Mouse (Mus musculus) megakaryocyte-erythroid progenitor cell, adult 5-6 weeks (primary cell): ENCODE data around the gene Amacr. TPM values are rescaled to one million over a fixed set of nuclear protein-coding genes. Genes with fewer than 3 reads are reported as not detected.
A peak's percentile ranks its signal among the peaks of the same experiment; 100 is the strongest.

Experiments
- ATAC-seq: replicated peaks from 2 replicates; pipeline ENCODE4 v1.8.0; 2016; ENCODE audit warnings: mild to moderate bottlenecking, inconsistent platforms; ENCODE audit not compliant: severe bottlenecking, poor library complexity, low FRiP score, low TSS enrichment
- total RNA-seq, 2 experiments: library from RNA; stranded (forward) in 1 of 2; stranded (reverse) in 1 of 2; fragments of 200-1000, 215-1000 nt in 1 of 2; fragments of >200 nt in 1 of 2; fragmentation: Nextera tagmentation in 1 of 2; gene quantifications; 2 replicates each; pipeline ENCODE4 v1.2.3; 2014 to 2017

The Amacr gene
- 2.6 and 8.6 TPM in 2 replicates for total RNA-seq (2014; fragmentation: Nextera tagmentation)
- 9.3 and 18.4 TPM in 2 replicates for total RNA-seq (2017)

DNA sequence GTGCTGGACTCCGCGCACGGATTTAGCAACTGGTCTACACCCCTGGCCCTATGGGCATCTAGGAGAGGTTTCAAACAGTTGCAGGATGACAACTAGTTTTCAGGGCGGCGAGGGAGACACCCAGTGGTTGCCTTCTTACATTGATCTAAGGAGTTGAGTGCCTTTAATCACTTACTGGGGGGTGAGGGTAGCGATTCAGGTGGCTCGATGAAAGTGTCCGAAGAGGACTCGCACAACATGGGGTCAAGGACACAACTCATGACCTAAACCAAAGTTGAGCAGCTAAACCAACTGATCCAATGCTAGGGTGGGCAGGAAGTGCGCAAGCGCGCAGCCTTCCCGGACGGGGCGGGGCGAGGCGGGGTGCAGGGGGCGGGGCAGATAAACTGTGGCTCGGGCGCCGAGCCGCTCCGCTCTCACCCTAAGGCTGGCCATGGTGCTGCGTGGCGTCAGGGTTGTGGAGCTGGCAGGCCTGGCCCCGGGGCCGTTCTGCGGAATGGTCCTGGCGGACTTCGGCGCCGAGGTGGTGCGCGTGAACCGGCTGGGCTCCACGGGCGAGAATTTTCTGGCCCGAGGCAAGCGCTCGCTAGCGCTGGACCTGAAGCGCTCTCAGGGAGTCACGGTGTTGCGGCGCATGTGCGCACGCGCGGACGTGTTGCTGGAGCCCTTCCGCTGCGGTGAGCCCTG, at the start of gene Amacr:
Amacr (plus strand) TSS at position 380 of the 687 bp plus-strand sequence.
- ATAC-seq: peak; percentile 95

DNA sequence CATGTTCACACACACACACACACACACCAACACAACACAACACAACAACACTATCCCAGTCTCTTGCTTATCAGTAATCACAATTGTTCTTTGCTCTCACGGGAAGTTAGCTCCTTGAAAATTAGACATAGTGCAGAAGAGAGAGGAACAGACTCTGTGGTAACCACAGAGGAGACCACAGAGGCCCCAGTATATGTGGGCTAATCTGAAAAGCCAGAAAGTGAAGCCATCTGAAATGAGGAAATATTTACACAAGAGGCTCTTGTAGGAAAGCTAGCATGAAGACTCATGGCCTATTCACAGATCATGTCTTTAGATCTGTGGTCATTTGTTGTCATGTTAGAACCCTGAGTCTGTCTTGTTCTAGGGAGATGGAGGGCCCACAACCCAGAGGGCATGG, 47.6 kb upstream of the Amacr start:
- no peak for ATAC-seq

DNA sequence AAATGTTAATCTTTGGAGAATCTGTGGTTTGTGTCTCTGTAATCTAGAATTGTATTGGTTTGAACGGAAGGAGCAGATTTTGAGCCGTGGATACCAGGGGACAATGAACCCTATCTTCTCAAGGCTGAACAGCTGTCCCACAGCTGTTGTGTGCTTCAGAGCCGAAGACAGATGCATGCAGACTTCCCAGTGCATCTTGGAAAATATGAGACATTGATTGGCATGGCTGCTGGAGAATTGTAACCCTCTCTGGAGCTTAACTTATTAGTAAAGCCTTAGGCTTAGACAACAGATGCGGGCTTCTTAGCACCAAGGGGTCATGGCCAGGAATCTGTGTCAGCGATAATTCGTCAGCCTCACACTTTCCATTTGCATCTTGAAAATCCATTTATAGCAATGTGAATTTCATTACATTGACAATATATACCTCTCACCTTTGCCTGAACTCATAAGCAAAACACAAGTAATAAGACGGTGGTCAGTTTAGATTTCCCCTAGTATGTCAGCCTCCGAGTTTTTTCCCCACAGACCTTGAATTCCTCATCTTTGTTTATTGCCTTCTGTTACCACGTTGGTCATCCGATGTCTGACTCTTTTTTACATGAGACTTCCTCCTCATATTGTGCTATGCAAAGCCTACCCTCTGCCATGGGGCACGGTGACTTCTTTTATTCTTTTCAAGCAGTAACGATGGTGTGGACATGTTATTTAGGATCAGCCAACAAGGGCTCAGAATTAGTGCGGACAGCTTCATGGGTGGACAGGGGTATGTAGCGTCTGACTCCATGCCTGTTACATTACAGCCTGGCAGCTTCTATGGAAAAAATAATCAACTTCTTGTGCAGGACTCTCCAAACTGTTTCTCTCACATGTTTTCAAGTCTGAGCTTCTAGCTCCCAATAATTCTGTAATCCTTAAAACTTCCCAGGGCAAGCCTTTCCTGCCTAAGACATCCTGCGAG, 41.1 kb upstream of the Amacr start:
- ATAC-seq: no peak

DNA sequence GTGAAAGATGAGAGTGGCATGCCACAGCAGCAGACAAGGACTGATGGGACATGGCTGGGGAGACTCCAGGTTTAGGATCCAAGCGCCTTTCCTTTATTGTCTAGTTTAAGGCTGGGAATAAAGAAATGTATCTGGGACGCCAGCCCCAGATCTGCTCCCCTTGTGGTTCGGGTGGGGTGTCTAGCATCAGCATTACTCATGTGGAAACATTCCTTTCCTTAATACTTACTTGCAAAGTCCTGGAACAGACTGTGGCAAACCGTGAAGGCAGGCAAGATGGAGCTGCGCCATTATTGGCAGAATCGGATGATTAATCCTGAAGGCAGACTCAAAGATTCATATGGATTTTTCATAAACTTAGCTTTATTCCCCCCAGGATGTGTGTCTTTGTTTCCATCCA, 39.7 kb upstream of the Amacr start:
- no peak for ATAC-seq

DNA sequence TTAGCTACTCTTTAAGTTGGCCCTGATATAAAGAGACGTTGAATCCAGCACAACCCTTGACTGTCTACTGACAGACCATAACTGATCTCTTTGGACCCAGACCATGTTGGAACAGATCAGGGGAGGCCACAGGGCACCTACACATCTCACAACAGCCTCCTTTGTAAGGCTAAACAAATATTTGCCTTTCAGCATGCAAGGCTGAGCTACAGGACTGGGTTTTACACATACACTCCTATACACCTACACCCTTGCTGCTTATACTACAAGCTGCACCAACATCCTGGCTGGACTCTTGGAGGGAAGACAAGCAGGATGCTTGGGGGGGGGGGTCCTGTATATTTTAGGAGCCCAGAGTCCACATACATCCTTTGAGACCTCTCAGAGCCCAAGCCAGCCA, 33.7 kb upstream of the Amacr start:
- no peak for ATAC-seq

DNA sequence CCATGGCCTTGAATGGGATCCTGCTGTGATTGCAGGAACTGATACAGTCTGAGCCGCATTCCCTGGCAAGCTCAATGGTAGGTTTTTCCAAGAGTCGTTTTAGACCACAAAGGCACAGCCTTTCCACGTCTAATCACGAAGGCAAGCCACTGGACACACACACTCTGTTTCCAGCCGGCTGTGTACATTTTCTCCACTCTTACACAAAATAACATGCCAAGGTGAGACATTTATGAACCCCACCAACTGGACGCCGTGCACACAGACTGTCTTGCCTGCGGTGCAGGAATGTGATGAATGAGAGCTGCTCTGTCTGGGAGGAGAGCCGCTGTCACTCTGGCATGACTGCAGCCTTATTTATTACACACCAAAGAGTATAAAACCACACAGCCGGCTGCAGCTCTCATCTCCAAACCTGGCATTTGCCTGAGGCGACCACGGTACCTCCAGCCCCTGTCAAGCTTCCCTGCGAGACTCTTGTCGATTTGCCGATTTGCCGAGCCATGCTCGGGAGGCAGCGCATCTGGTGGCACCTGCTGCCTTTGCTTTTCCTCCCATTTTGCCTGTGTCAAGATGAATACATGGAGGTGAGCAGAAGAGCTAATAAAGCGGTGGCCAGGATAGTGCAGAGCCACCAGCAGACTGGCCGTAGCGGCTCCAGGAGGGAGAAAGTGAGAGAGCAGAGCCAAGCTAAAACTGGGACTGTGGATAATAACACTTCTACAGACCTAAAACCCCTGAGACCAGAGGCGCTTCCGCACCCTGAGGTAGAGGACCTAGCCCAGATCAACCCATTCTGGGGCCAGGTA, 29.4 kb upstream of the Amacr start, which contains the start of gene C1qtnf3:
C1qtnf3 (plus strand) TSS at position 382 of the 809 bp plus-strand sequence.
- ATAC-seq: no peak

DNA sequence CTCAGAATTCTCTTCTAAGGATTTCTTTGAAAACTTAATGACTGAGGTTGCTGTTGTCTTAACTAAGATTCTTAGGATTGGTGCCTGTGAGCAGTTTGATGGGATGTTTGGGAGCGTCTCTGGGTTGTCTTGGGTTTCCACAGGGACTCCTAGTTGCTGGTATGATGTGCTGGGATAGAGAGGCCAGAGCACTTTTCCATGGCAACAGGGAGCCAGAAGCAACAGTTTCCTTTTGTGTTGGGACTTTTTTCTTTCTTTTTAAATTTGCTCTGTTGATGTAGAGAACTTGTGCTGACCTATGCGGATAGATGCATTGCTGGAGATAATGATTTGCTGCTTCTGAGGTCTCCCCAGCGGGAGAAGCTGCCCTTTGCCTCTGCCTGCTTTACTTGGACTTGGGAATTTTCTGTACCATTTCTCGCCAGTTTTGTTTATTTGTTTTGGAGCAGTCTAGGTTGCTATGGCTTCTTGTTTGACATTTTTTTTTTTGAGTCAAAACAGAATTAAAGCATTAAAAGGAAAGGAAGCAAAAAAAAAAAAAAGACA, 28.7 kb upstream of the Amacr start:
- no peak for ATAC-seq

DNA sequence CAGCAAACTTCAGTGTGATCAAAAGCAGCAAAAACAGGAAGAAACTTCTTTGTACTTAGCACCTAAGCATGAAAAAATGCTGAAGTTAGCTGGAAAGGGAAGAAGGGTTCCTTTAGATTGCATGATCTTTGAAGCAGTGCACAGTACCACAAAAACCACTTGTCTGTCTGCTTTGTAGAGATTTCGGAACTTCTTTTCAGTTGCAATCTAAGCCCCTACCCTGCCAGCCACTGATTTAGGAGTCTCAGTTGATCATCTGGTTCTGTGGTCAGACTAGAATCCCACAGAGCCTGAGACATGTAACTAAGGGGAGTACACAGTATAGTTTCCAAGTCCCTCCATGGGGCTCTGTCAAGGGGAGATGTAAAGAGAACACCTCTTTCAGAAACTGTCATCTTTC, 28.1 kb upstream of the Amacr start:
- no peak for ATAC-seq

DNA sequence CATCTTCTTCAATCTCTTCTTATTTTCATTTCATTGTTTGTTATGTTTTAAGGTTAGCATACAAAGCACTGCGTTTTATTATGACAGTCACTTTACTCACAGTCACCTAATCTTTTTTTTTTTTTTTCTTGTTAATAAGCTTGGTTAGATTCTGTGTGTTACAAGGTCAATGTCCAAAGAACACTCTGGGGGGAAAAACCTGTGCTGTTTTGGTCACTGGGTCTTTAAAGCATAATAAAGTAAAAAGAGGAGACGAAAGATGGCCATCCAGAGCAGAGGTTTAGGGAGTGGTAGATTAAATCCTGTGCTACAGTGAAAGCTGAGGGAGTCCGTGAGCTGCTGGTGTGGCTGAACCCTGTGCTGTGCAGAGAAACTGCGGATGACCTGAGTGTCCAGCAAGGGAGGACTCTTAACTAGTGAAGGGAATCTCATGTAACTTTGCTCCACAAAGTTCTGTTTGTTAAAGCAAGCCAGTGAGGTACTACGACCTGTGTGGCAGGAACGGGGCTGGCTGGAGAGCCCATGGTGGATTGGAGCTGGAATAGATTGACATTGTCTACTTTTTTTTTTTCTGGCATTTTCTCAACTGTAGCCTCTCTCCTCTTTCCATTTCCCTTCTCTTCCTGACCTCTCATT, 27.1 kb upstream of the Amacr start:
- ATAC-seq: no peak

DNA sequence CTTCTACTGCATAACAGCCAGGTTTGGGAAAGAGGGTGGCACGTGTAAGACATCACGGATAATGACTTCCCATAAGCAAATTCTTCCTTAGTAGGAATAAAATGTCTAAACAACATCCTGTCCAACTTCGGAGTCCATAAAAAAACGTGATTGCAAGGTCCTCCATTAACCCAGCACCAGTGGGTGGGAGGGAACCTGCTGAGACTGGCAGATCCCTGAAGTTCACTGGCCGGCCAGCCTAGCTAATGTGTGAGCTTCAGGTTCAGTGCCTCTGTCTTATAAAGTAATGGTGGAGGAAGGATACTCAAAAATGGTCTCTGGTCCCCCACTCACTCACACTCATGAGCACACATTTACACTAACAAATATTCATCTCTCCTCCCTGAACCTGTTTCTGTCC, 26.4 kb upstream of the Amacr start:
- no peak for ATAC-seq

DNA sequence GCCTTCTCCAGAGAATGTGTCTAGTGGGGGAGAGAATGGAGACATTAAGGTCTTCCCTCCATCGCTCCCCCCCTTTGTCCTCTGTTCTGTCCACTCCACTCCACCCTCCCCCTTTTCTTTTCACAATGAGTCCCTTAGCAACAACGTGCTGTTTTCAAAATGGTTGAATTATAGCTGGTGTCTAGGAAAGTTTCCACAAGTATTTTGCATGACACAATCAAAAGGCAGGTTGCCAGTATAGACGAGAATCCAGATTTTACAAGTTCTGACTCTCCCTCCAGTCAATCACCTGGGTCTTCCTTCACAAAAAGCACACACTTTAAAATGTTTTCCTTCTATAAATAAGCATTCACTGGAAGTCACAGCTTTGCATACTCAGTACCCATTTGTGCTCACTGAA, 24.9 kb upstream of the Amacr start:
- ATAC-seq: no peak

DNA sequence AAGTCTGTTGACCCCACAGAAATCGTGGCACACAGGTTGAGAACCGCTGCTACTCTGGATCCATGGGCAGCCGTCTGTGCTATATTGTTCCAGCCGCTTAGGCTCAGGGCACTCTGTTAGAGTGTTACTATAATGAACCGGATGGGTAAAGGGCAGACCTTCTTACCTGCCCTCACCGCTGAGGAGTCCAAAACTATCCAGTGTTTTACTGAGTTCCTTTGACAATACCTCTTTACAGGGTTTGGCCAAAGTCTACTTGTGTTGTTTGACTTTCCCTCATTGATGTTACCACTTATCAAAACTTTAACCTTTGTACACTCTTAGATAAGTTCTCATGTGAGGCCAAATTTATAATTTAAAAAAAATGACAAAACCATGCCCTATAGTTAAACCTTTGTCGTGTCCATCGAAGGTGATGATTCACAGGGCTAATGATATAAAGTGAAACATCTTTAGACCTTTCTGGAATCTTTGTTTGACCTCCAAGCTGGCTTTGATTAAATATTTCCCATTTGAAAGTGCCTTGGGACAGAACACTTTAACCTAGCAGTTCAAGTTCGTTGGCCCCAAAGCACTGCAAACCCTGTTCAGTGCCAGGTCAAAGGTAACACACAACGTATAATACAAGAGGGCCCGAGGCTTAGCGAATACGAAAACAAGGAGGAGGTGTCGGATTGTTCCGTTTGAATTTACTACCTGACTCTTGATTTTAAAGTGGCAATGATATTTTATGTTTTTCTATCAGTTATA, 22.1 kb upstream of the Amacr start:
- no peak for ATAC-seq

DNA sequence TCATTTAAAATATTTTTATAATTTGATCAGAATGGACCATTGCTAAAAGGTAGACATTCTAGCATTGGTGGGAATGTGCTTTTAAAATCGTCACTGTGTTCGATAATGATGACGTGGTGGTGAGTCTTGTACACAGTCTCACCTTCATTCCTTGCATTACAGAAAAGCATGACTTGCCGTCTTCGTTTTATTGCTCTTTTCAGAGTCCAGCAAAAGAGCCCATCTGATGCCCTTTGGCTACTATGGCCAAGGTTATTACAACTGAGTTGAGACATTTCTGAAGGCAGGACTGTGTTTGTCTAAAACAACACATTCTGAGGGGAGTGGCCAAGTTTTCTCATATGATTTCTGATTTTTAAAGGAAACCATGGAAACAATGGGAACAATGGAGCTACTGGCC, 21.3 kb upstream of the Amacr start:
- no peak for ATAC-seq

DNA sequence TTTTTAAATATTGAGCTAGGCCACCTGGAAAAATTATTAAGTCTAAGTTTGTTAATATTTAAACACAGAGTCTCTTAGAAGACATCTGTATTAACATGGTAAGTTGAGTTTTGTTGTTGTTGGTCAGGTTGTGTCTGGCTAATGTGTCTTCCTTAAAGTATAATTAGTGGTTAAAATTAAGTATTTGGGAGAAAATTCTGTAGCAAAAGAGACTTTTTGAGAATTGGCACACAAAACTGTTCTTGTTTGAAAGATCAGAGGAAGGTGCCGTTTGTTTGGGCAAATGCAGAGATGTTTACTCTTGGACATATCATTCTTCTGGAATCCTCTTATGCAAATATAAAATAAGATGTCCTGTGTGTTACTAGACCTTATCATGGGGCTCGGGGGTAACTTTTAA, 19.0 kb upstream of the Amacr start:
- ATAC-seq: no peak

DNA sequence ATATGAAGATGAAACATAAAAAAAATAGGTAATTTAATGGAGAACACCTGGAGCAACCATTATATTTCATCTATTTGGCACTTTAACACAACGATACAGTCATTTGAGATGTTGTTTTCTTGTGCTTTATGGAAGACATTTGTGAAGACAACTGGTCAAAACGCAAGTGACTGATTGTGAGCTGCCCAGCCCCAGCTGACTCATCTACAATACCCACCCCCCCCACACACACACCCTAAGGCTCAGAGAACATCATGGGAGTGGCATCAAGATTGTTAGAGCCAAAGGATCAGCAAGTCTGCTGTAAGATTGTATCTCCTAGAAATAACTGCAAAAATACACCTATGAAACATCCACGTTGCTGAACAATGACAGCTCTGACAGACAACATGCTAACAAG, 12.1 kb upstream of the Amacr start:
- no peak for ATAC-seq

DNA sequence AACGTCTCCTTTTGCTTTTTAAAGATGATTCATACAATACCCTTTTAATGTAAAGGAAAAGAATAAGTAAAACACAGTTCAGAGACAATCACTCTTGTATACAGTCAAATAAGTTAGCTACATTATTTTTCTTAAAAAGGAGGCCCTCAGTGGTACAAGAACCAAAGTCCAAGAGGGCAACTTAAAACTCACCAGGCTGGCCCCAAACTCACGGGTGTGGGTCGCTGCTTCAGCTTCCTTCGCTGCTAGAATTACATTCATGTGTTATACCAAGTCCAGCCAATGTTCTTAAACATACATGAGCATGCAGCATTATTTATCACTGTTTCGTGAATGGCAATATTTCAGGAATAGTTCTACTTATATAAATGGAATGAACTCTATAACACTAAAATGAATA, 10.8 kb upstream of the Amacr start:
- no peak for ATAC-seq

DNA sequence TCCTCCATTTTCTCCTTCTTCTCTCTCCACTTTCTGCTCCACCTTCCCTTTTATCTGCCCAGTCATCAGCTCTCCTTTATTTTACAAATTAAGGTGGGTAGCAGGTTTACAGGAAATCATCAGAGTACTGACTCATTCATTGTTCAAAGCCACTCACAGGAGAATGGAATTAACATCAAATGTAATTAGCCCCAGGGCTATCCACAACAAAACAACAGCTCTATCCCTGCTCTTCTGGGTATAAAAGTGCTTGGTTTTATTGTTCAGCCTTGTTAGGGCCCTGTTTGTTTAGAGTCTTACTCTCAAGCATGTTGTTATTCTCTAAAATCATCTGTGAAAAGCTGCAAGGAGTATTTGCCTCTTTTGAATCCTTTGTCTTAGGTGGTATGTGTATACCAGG, 4.4 kb upstream of the Amacr start:
- ATAC-seq: no peak

DNA sequence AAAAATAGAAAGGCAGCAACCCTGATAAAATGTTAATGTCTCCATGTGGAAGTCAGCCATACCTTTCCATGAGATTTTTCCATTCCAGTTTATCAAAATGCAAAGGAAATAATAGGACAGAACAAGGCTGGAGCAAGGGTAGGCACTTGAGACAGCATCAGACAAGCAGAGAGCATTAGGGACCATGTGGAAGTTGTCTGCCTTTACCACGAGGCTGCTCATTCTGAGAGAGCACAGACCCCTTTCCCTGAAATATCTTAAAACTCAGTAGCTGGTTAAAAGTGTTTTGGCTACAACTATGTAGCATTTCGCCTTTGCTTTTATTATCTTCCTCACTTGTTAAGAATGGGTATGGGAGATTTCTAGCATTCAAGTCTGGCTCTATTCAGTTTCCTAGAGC, 844 bp upstream of the Amacr start:
- no peak for ATAC-seq

DNA sequence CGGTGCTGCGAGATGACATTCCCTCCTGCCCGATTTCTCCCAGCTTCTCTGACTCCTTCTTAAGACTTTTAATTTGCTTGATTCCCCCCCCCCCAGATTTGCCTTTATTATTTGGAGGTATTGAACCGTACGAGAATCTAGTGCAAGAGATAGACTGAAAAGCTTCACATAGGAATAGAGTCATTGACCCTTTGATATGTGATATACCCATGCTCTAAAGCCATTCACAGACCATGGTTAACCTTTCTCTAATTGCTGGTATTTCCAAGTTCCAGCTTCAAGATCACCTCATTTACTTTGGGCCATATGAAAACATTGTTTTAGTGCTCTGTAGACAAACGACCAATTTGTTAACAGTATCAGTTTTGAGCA, 494 bp downstream of the Amacr start:
- ATAC-seq: peak; percentile 29
